Mouse (Mus musculus) inflammation-experienced regulatory T-cells, adult 6 months (primary cell): ENCODE measurements around the gene Mindy4b-ps. TPM values are rescaled to one million over a fixed set of nuclear protein-coding genes. Genes with fewer than 3 reads are reported as not detected.

Experiments
- ATAC-seq: one replicate; pipeline ENCODE4 v1.8.0; 2017
- polyA plus RNA-seq, 3 experiments: library from polyadenylated mRNA; unstranded; fragments of 100-300 nt; shearing (Covaris generic); gene quantifications; one replicate each; pipeline ENCODE4 v1.2.1; 2017

The Mindy4b-ps gene
- polyA plus RNA-seq, 3 experiments from 2014 or later: not detected

DNA sequence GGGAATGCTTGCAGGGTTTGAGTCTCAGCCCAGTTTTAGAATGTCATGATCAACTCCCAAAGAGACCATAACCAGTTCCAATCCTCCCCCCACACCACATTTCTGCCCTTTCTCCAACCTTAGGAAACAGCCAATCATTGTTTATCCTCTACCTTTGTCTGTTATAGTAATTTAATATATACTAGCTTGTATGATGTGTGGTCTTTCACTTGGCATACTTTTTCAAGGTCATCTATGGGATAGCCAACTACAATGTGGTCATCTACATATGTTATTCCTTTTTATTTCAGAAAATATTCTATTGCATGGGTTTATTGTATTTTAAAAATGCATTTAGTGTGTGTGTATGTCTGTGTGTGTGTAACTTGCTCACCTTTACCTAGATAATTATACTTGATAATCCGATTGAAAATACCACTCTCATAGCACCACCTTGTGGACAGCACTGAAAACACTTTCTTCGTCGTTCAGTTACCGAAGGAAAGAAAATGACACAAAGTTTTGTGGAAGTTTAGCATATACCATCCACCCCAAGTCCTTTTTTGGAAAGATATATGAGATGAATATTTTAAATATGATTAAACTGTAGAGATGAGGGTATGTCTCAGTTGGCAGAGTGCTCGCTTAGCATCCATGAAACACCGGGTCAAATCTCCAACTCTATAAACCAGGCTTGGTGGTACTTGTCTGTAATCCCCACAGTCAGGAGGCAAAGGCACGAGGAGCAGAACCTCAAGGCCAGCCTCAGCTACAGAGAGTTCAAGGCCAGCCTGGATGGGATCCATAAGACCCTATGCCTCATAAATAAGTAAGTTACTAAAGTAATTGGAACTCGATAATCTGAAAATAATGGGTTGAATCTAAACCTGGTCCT lies 37.7 kb downstream of the Mindy4b-ps start:
- peak; percentile 63 for ATAC-seq

DNA sequence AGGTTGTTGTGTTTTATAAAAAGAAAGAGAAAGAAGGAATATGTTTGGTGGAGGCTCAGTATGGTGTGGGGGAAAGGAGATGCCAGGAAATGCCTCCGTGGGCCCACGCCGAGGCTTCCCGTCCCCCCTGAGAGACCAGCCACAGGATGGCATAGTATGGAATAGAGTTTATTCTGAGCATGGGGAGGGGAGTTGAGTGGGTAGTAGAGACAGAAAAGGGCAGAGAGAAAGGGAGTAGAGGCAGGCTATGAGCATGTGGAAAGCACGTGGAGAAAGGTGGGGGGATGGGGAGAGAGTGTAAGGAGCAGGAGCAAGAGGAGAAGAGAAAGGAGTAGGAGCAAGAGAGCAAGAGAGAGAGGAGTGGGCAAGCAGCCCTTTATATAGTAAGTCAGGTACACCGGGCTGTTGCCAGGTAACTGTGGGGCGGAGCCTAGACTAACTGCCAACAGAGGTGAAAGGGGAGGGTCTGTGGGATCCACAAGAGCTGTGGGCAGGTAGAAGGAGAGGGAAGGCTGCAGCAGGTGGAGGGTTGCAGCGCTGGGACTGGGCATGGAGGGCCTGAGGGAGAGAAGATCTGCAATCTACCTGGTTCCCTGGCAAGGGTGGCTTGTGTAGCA lies 38.4 kb downstream of the Mindy4b-ps start:
- no peak for ATAC-seq

DNA sequence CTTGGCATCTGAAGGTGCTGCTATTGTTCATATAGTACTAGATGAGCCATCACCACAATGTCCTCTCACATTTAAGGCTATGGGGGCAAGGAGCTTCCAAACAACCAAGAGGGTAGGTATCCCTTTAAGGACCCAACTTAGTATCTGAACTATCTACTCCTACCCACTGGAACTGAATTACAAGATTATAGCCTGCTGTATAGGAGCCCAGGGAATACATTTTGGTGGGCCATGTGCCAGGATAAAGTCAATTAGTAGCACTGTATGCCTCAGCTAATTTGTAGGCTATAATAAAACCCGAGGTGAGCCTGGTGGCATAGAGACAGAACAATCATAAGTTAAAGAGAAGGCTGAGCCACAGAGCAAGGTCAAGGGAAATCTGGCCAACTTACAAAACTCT lies 65.7 kb downstream of the Mindy4b-ps start:
- ATAC-seq: no peak

DNA sequence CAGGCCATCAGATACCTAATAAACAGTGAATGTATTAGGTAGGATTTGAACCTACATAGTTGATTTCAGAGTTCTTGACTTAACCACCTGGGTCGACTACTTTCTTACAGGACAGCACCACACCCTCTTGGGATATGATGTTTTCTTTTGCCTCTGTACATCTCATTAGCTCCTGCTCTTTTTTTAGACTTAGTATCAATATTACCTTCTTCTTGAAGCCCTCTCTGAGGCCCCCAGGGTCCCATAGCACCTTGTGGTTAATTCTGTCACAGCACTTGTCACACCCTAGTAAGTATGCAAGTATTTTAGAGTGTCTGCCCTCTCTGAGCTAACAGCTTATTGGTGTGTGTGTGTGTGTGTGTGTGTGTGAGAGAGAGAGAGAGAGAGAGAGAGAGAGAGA lies 66.3 kb downstream of the Mindy4b-ps start:
- ATAC-seq: no peak

DNA sequence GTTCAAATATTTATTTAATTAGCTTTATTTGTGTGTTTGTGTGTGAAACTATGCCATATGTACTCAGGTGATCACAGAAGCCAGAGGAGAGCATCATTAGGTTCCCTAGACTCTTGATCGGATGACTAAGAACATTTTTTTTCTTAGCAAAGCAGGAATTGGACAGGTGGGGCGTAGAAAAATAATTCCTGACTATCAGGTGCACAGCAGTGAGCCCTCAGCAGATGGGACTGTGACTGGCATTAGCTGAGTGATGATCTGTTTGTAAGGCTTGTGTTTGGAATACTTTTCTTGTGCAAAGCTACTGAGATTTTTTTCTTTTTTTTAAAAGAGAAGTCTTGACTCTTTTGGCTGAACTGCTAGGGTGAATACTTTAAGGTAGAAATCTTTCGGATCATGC lies 67.8 kb downstream of the Mindy4b-ps start:
- ATAC-seq: no peak

DNA sequence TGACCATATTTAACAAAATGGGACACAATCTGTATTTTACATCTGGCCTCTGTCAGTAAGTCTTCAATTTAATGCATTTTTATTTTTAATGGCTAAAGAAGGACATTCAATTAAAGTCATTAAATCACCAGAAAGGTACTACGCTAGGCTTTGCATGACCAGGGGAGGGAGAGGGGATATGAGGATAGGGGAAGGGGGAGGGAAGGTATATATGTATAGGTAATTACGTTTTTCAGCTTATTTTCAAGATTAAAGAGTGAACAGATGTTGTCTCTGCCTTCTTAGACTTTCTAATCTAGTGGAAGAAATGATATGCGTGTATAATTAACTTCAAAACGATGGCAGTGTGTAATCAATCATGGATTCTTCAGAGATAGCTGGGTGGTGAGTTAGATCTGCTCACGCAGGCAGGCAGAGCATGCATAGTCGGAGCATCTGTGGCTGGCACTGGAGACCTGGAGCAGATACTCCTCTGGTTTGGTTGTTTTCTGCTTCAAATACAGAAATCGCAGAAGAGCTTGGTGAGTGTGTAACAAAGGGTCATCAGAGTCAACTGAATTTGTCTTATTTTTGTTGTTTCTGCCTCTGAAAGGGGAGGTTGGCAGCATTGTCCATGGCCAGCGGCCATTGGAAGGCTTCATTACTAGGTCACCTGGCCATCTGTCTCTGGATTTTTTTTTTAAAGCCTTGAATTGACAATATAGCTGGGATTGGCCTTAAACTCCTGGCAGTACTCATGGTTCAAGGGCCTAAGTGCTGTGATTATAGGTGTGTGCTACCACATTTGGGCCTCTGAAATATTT lies 70.1 kb downstream of the Mindy4b-ps start:
- no peak for ATAC-seq

DNA sequence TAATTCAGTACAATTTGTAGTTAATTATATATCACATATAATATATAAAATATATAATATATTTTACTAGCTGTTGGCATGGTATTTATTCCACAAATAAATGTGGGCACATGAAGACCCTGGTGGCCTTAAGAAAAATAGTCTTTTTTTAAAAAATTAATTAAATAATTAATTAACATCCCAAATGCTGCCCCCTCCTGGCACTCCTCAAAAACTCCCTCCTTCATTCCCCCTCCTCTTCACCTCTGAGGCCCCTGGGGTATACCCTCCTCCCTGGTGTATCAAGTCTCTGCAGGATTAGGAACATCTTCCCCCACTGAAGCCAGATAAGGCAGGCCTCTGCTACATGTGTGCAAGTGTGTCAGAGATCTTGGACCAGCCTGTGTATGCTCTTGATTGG lies 73.4 kb downstream of the Mindy4b-ps start:
- no peak for ATAC-seq

DNA sequence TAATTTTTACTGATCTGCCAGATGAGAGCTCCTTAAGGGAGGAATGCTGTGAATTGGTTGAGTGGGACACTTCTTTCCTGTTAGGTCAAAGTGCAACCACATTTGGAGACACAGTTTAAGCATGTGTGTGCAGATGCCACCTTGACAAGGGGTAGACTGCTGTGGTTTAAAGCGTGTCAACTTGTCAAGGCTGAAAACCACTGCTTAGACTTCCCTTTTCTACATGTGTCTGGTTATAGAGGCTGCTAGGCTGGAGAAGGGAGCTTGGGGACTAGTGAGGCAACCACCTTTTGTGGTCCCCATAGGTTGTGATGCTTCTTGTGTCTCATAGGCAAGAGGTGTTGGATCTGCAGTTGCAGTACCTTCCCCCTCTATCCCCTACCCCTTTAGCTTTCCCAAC lies 74.2 kb downstream of the Mindy4b-ps start:
- ATAC-seq: no peak

DNA sequence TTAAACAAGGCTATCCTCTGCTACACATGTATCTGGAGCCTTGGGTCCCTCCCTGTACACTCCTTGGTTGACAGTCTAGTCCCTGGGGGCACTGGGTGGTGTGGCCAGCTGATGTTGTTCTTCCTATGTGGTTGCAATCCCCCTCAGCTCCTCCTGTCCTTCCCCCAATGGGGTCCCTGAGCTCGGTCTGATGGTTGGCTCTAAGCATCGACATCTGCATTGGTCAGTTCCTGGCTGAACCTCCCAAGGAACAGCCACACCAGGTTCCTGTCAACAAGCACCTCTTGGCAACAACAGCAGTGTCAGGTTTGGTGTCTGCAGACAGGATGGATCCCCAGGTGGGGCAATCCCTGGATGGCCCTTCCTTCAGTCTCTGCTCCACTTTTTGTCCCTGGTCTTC lies 82.6 kb downstream of the Mindy4b-ps start:
- no peak for ATAC-seq

Other genes with a start within 250 kb of the Mindy4b-ps start
- 10 to 100 TPM; 30.3 to 45.6 (median 39.6) TPM for gene Selenot, start 245.7 kb downstream of the Mindy4b-ps start, polyA plus RNA-seq
- gene Erich6, start 185.1 kb downstream of the Mindy4b-ps start, polyA plus RNA-seq: not detected
- 1 to 10 TPM; 1.4 to 2.8 (median 2.1) TPM for gene Siah2, start 129.9 kb downstream of the Mindy4b-ps start, polyA plus RNA-seq
- not detected for gene Clrn1, start 63.0 kb upstream of the Mindy4b-ps start, polyA plus RNA-seq
- 1 to 10 TPM in 1 of 3 experiments, under 1 TPM in 2; 0.48 to 1.5 (median 0.61) TPM for gene Med12l, start 183.5 kb upstream of the Mindy4b-ps start, polyA plus RNA-seq